Mouse (Mus musculus) spleen, adult 18-20 months (tissue): ENCODE measurements around the gene Specc1.

Source experiments
- DNase-seq, 2 experiments: peaks; one replicate each; pipeline ENCODE4 v3.0.0; 2022; ENCODE audit warnings: mixed read lengths in 2 of 2

Gene Specc1

DNA sequence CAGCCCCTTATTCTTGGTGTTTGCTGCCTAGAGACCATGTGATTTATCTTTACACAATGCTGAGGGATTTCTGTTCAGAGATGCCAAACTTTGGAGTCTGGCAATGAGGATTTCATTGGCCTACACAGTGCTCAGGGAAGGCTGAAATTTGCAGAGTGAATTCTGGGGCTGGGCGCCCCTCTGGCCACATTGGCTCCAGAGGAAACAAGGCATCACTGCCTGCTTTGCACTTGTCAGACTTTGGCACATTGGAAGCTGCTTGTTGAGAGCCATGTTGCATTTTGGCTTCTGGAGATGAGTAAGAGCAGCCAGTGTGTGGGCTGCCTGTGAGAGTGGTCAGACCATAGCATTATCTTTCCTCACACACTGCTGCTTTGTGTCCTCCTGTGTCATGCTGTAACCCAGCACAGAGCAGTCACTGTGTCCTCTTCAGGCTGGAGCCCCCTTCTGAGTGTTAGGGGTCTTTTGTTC is 149.9 kb downstream of the Specc1 start:
- DNase-seq = no peak

DNA sequence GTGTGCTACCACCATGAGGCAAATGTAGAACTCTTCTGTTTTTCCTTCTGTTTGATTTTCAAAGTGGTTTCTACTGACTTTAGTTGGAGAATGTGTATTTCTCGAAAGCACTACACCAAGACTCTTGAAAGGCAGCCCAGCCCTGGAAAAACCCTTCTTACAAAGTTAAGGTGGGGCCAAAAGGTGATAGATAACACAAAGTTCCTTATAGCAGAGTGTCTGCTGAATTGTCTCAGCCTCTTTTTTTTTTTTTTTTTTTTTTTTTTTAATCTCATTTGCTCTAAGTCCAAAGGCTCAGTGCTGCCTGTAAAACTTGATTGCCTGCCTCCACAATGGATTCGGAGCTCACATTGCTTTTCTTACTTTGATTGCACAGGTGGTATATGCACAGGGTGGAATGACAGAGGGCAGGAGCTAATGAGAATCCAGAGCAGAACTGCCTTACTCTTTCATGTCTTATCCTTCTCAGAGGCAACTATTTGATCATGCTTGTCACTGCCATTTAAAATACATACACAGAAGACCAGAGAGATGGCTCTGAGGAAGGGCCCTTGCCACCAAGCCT is 150.8 kb downstream of the Specc1 start:
- no peak for DNase-seq

DNA sequence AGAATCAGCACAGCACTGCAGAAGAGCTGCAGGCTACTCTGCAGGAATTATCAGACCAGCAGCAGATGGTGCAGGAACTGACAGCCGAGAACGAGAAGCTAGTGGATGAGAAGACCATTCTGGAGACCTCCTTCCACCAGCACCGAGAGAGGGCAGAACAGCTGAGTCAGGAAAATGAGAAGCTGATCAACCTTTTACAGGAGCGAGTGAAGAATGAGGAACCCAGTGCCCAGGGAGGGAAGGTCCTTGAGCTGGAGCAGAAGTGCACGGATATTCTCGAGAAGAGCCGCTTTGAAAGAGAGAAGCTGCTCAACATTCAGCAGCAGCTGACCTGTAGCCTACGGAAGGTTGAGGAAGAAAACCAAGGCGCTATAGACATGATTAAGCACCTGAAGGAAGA is 162.0 kb downstream of the Specc1 start:
- no peak for DNase-seq

DNA sequence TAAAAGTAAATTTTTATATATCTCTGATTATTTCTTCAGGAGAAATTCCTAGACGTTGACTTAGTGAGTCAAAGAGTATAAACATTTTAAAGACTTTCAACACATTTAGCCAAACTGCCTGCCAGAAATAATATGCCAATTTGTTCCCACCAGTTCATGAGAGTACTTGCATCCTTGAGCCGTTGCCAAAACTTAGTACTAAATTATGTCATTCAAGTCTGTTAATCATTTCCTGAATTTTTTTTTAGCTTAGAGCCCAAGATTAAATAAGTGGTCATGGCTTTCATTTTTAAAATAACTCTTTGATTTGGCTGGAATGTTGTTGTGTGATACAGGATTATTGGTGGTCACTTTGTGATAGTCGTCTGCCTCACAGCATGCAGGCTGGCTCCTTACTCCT is 163.3 kb downstream of the Specc1 start:
- DNase-seq = no peak

DNA sequence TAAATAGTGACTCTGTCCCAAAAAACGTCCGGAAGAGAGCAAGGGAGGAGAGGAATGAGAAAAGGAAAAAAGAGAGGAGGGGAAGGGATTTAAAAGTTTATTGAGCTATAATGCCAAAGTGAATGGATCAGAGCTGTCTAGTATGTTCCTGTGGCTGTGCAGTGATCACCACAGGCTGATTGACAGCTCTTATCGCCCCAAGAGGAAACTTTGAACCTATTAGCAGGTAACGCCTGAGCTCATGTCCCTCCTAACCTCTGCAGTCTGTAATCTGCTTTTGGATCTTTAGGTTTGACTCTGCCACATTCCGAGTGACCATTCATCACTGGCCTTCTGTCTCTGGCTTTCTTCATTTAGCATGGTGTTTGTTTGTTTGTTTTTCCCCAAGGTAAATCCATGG is 164.8 kb downstream of the Specc1 start:
- no peak for DNase-seq

DNA sequence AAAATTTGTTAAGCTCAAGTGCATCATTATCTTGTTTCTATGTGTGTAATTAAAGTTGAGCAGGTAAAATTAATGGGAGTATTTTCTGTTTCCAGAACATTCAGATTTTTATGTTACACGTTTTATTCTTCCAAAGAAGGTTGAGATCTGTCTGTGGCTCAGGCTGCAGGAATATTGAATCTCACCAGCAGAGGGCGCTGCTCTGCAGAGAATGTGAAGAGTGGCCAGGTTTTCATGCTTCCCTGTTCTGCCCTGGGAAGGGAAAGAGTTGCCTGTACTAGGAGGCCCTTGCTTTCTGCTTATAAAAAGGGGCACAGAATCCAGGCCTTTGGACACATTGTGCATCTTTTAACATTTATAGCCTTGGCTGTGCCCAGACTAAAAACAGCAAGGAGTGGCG is 171.1 kb downstream of the Specc1 start:
- peak; percentile 44 to 81 for DNase-seq

DNA sequence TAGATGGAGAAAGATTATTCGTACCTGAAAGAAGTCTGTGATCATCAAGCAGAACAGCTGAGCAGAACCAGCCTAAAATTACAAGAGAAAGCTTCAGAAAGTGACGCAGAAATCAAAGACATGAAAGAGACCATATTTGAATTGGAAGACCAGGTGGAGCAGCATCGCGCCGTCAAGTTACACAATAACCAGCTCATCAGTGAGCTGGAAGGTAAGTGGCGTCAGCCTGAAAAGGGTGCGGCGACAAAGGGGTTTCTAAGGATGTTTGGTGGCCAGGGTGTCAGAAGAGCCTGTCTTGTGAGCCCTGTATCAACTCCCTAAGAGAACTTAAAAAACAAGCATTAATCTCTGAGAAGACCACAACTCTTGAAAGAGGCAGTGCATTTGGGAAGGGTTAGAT is 171.6 kb downstream of the Specc1 start:
- no peak for DNase-seq

DNA sequence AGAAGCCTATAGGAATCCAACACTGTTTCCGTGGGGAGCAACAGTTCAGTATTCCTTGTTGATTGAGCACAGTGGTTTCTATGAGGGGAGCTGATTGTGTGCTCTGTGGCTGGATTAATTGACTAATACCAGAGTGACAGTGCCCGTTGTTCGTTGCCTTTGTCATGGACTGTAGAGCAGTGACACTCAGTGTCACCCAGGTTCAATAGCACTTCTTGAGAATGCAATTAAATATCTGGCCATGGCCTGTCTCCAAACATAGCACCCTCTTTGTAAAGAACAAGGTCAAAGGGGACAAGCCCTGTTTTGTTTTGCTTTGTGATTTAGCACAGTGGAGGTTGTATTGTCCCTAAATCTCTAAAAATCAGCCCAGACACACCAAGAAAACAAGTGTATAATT is 173.6 kb downstream of the Specc1 start:
- no peak for DNase-seq

DNA sequence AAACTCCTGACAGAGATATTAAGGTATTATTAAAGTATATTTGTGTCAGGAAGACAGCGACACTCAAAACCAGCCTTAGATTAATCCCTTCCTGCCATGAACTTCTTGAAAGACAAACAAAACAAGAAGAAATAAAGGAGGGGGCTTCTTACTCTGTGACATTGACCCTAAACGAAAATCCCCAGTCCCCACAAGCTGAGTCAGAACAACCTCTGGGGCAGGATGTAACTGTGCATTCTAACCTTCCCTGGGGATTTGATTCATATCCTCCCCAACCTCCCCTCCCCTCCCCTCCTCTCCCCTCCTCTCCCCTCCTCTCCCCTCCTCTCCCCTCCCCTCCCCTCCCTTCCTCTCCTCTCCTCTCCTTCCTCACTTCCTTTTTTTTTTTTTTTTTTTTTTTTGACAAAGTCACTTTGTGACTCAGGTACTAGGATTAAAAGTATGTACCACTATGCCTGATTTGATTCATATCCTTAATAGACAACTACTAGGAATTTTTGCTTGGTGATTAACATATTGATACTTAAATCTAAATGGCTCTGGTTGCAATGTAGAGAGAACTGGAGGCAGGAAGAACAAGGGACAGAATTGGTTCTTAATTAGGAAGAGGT is 174.2 kb downstream of the Specc1 start:
- DNase-seq = no peak

DNA sequence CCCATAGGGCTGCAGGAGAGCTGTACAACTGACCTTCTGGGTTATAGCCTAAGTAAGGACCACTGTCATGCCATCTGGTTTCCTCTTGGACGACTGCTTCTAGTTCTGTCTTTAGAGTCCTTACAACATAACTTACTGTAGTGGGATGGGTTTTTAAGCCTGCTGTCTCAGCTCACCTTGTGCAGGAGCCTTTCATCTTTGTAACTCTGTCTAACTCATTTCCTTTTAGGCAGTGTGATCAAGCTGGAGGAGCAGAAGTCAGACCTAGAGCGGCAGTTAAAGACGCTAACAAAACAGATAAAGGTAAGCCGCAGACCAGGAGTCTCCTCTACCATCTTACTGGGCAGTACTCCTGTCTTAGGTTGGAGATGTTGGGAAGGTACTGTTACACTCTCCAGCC is 175.0 kb downstream of the Specc1 start:
- DNase-seq = no peak

DNA sequence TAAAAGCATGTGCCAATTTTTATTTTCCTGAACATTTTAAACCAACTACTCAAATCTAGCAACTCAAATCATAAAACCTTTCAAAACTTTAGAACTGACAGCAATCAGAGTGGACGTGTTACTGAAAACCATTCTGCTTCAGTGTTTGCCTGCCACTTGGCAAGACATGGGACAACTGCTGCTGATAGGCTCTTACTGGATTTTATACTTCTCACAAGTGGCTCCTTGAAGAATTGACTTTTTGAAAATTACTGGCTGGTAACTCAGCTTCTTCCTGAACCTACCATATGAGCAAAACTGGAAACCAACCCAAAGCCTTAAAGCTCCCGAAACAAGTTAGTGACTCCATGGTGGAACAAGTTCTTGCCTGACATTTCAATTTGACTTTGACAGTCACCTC is 177.6 kb downstream of the Specc1 start:
- no peak for DNase-seq

DNA sequence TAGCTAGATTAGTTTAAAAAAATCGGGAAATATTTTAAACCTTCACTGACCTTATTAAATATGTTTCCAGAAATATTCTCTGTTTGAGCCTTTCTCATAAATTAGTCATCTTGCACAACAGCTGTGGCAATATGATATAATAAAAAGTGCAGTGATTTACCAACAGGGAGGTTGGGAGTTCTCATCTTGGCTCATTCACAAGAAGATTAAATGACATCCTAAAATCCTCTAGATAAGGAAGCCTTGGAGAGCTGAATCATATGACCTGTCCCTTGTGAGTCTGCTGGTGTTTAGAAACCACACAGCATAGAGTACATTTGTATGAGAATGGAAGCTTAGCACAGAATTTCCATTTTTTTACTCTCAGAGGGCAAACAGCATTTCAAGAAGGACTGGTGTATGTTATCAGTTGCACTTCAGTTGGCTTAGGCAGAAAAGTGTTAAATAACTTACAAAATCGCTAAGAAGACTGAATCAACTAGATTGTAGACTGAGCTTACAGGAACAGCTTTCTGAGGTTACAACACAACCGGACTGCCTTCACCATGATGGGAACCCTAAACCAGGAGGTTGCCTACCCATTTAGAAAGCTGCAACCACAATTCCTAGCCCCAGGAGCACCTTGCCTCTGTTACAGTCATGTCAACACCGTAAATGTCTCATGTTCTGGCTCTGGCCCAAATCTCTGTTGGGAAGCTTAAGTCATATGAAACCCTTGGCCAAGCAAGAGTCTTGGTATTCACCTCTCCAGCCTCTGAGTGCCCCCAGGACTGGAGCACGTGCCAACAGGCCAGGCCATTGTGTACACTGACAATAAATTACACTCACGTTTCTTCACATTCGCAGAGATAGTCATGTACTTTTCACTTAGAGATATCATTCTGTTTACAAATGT is 188.9 kb downstream of the Specc1 start:
- no peak for DNase-seq

DNA sequence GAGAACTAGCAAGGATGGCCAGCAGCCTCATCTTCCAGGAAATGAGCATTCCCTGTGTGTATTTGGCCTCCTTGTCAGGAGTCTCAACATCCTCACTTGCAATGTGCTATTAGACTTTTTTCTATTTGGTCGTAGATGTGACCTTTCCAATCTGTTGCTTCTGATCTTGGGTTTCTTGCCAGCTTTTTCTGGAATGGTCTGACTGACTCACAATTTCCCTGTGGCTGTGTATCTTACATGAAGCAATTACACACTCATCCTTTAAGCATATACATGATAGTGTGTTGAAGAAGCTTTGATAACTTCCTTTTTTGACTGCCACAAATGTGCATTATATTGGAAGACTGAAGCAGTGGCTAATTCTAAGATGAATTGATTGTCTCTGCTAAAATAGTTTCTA is 190.1 kb downstream of the Specc1 start:
- no peak for DNase-seq

DNA sequence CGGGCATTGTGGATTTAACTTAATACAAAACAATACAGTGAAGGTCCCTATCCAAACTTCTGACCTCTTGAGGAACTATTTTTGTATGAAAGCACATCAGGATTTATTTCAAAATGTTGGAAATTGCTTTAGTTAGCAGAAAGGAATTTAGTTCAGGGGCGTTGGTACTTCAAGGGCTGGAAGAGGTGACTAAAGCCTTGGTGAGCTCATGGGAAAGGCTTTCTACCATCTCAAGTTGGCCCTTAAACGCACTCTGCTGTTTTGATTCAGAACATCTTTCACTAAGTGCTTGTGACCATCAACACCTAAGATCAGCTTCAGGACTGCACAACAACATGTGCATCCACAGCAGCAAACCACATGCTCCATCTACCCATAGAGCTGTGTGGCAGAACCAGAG is 191.5 kb downstream of the Specc1 start:
- no peak for DNase-seq

DNA sequence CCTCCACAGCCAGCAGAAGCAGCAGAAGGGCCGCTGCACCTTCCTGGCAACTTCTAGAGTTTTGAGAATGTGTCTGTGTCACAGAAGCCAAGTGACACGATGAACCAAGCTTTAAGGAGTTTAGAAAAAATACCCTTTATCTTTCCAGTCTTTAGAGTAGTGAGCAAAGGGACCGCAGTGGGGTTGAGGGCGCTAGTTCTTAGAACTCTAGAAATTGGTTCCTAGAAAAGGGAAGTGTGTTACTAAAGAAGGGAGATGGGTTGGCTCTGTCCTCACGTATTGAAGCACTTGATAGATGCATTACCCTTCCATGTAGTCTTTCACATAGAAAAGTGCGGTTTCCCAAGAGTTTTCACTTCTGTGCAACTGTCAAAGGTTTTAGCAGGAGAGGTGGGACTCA is 191.9 kb downstream of the Specc1 start:
- DNase-seq = no peak

DNA sequence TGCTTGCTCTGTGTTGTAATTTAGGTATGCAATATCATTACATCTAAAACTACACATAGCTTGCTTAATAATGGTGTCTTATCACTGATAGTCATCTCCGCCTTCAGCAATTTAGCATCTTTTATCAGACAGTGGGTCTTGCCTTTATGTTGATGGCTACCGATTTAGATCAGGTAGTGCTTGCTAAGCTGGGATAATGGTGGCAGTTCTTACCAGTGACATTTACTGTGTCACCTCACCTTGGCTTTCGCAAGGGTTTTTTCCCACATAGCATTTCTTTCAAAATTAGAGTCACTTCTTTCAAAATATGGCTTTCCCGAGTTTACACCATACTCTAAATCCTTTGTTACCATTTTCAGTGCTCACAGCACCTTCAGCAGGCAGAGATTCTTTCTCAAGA is 196.5 kb downstream of the Specc1 start:
- DNase-seq = no peak

DNA sequence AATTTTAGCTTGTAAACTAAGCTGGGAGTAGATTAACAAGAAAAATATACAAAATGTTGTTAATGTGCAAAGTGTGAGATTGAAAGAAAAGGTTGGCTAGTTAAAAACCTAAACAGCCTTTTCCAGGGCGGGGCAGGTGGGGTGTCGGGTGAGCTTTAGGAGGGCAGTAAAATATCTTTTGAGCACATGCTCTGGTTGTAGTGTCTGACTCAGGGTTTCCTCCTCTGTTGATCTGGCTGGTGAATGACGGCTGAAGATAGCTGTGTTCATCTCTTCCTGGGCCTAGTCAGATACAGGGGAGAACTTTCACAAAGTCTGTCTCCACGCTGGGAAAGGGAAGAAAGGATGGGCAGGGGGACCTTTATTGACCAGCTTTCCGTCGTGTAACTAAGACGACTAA is 203.2 kb downstream of the Specc1 start:
- DNase-seq = no peak

DNA sequence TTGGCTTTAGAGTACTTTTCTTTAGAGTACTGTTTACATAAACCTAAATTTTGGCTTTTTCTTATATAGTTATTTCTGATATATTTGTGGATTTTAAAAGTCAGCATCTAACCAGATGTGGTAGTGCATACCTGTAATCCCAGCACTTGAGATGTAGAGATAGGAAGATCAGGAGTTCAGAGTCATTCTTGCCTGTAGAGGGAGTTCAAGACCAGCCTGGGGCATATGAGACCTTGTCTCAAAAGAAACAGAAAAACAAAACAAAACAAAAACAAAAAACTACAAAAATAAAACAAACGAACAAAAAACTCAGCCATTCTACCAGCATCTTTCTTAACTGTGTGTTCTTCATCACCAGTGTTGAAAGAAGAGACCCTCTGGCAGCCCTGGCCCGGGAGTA is 204.9 kb downstream of the Specc1 start:
- no peak for DNase-seq

DNA sequence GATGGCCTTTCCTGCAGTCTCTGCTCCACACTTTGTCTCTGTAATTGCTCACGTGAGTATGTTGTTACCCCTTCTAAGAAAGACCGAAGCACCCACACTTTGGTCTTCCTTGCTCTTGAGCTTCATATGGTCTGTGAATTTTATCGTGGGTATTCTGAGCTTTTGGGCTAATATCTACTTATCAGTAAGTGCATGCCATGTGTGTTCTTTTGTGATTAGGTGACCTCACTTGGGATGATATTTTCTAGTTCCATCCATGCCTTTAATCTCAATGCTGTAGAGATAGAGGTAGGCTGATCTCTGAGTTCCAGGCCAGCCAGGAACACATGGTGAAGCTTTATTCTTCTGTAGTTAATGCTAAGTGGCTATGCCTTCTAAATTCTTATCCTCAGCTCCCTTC is 207.8 kb downstream of the Specc1 start:
- no peak for DNase-seq

DNA sequence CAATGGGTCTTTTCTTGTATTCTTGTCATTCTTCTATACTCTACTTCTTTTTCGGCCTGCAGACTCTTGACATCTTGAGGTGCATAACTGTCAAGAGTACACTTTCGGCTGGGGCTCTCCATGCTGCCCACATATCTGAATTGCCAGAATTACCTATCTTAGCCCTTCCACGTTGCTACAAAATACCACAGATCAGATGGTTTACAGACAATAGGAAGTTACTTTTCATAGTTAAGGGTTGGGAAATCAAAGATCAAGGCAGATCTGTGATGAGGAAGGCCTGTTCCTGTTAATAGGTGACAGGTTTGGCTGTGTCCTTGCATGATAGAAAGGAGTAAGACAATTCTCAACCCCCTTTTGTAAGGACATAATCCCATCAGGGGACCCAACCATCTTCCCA is 209.9 kb downstream of the Specc1 start:
- DNase-seq = no peak

DNA sequence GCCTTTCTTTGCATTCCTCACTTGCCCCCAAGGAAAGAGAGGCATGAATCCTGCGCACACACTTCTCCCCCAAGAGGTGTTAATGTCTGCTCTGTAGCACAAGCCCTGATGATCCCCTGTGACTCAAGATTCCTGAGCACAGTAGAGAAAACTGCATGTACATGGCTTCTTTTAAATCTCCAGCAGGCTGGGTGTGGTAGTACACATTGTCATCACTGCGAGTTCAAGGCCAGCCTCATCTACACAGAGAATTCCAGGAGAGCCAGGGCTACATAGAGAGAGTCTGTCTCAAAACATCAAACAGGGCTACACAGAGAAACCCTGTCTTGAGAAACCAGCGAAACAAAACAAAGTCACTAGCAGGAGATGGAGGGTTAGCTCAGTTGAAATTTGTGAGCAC is 211.6 kb downstream of the Specc1 start:
- no peak for DNase-seq

DNA sequence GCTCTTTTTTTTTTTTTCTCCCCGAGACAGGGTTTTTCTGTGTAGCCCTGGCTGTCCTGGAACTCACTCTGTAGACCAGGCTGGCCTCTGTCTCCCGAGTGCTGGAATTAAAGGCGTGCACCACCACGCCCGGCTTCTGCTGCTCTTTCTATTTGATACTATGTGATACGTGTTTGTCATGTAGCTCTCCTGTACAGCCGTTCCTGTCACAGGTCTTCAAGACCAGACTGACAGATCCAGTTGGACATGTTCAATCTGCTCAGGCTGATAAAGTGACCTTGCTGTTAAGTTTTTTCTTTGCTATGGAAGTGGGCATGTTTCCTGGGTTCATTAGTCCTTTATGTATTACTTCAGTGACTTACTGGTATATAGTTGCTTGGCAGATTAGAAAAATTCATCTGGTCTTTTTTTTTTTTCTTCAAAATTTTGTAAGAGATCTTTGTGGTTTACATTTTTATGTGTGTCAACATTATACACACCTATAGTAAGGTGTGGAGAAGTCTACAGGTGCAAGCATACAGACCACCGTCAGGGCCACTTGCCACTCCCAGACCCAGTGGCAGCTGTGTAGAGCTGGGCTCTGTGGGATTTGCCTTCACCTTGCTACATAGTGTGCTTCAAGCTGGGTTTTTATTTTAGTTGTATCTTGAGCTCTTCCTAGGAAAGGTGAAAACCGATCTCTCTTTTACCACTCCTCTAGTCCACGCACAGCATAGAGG is 221.0 kb downstream of the Specc1 start:
- no peak for DNase-seq

DNA sequence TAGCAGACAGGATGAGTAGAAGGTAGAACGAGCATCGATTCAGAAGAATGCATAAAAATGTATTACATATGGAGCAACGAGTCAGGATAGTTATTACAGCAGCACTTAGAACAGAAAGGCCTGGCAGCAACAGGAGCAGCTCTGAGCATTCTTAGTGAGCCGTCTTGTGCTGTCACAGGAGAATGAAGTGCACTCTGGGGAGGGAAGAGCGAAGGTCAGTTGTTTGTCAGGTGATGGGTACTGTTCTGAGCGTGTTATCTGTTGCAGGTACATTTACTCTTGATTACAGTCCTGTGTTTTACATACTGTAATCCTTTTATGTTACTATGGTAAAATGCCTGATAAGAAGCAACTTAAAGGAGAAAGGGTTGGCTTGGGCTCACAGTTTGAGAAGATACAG is 224.2 kb downstream of the Specc1 start:
- no peak for DNase-seq

DNA sequence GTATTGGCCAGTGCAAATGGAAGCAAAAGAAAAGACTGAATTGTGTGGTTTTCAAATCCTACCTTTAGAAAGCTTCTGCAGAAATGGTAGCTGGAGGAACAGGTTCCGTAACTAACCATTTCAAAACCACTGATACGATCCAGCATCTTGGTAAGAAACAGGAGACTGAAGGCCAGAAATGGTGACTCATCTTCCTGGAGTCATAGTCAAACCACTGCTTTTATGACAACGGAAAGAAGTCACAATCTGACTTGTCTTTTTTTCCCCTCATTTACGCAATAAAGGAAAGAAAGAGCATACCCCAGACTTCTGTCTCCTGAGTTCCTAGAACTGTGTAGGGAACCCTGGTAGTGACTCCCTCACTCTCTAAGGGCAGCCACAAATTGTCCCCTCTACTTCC is 228.3 kb downstream of the Specc1 start:
- DNase-seq = no peak
